Mouse (Mus musculus): ENCODE data around the gene Syt16. TPM values are rescaled to one million over a fixed set of nuclear protein-coding genes. Genes with fewer than 3 reads are reported as not detected.

Syt16 gene
- polyA plus RNA-seq, 1 experiment from 2014 or later = 1.3 TPM

DNA sequence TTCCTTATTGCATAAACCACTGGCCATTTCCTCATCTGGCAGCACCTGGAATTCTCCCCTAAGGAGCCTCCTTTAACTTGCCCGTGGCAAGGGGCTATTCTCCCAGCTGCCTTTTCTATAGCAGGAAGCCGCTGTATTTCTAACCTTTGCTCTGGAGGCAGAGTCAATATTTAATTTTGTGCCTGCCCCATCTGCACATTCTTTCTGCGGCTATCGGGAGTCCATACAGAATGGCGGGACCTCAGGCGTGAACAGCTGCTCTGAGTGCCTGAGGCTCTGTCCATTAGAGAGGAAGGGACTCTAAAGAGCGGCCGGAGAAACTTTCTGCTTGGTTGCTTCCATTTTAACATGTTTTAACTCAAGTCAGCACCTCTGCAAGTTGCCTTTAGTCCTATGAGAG is 89.6 kb downstream of the Syt16 start:
- no peaks in the 10 kb centered on the region for H3K27me3 ChIP-seq (replicated peaks)
- H3K4me3 ChIP-seq (replicated peaks) = no peak overlapping the region
- 0 out of 2 replicates have a peak, but pooled peaks cover 6% of the 10 kb centered on the region for H3K4me1 ChIP-seq (replicated peaks)
- no peak overlapping the region for H3K27ac ChIP-seq
- H3K9me3 ChIP-seq = no peaks in the 10 kb centered on the region
- no peak overlapping the region for H3K4me2 ChIP-seq (replicated peaks)
- WGBS = 46% methylated on average over 8 of the region's 8 CpGs
- no peaks in the 10 kb centered on the region for H3K36me3 ChIP-seq
- ATAC-seq = peak; percentile 82
- H3K9ac ChIP-seq = no peak overlapping the region

GRCm38 (mm10) chr12:74089342-74090131 is 92.1 kb downstream of the Syt16 start:
- H3K4me2 ChIP-seq (replicated peaks) = no peak overlapping the region
- ATAC-seq = peak; percentile 46; the same call in 1 of the 2 replicates
- H3K9me3 ChIP-seq = no peaks in the 10 kb centered on the region
- no peak overlapping the region for H3K4me3 ChIP-seq (replicated peaks)
- WGBS = 93% methylated on average over 1 of the region's 1 CpGs
- H3K27me3 ChIP-seq (replicated peaks) = no peaks in the 10 kb centered on the region
- no peak overlapping the region for H3K27ac ChIP-seq
- H3K36me3 ChIP-seq = no peaks in the 10 kb centered on the region
- 0 out of 2 replicates have a peak, but pooled peaks cover 6% of the 10 kb centered on the region for H3K4me1 ChIP-seq (replicated peaks)
- H3K9ac ChIP-seq = no peak overlapping the region

GRCm38 (mm10) chr12:74092546-74092945 is 95.1 kb downstream of the Syt16 start:
- Histone ChIP-seq H3K9me3 (no peaks in the 10 kb centered on the region), H3K4me1 (replicated peaks) (no peaks in the 10 kb centered on the region), H3K27me3 (replicated peaks) (no peaks in the 10 kb centered on the region), H3K9ac (no peak overlapping the region), H3K27ac (no peak overlapping the region), H3K4me2 (replicated peaks) (no peak overlapping the region), H3K36me3 (no peaks in the 10 kb centered on the region), H3K4me3 (replicated peaks) (no peak overlapping the region)
- WGBS = 65% methylated on average over 5 of the region's 5 CpGs
- ATAC-seq = no peak

DNA sequence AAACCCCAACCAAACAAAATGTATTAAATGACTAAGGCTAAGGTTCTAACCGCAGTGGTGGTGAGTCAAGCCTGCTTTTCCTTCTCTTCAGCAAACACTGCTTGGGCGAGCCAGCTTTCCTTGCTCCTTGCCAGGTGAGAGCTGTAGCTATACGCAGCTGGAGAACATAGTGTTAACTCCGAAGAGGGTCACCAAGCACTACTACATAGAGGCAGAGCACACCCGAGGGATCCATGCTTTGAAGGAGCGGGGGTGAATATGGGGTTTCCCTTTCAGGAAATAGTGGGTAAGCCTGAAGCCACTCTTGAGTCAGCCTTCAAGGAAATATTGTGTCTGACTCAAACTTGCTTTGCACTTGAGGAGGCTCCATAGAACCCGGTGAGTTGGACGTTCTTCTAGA is 95.6 kb downstream of the Syt16 start:
- H3K27ac ChIP-seq = no peak overlapping the region
- H3K27me3 ChIP-seq (replicated peaks) = no peaks in the 10 kb centered on the region
- H3K9me3 ChIP-seq = no peaks in the 10 kb centered on the region
- no peak overlapping the region for H3K4me2 ChIP-seq (replicated peaks)
- no peak overlapping the region for H3K9ac ChIP-seq
- 79% methylated on average over 8 of the region's 8 CpGs for WGBS
- no peaks in the 10 kb centered on the region for H3K36me3 ChIP-seq
- no peak for ATAC-seq
- H3K4me1 ChIP-seq (replicated peaks) = no peaks in the 10 kb centered on the region
- H3K4me3 ChIP-seq (replicated peaks) = no peak overlapping the region

DNA sequence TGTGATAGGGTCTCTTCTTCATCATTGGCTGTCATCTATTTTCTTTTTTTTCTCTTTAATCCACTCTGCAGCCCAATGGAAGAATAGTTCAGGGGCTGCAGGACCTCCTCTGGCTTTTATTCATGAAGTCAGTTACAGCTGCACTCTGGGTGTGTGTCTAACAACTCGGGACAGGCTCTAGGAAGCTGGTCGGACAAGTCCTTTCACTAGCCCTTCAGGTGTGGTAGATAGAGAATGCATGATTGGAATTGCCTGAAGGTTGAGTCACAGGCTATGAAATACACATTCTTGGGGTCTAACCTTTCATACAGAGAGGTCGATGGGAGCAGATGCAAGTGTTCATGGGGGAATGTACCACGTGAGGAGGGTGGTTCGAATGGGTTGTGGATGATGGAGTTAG is 97.2 kb downstream of the Syt16 start:
- Histone ChIP-seq H3K4me1 (replicated peaks) (no peaks in the 10 kb centered on the region), H3K9ac (no peak overlapping the region), H3K9me3 (no peaks in the 10 kb centered on the region), H3K27ac (no peak overlapping the region), H3K27me3 (replicated peaks) (no peaks in the 10 kb centered on the region), H3K4me2 (replicated peaks) (no peak overlapping the region), H3K4me3 (replicated peaks) (no peak overlapping the region), H3K36me3 (no peaks in the 10 kb centered on the region)
- no peak for ATAC-seq
- 69% methylated on average over 5 of the region's 5 CpGs for WGBS

DNA sequence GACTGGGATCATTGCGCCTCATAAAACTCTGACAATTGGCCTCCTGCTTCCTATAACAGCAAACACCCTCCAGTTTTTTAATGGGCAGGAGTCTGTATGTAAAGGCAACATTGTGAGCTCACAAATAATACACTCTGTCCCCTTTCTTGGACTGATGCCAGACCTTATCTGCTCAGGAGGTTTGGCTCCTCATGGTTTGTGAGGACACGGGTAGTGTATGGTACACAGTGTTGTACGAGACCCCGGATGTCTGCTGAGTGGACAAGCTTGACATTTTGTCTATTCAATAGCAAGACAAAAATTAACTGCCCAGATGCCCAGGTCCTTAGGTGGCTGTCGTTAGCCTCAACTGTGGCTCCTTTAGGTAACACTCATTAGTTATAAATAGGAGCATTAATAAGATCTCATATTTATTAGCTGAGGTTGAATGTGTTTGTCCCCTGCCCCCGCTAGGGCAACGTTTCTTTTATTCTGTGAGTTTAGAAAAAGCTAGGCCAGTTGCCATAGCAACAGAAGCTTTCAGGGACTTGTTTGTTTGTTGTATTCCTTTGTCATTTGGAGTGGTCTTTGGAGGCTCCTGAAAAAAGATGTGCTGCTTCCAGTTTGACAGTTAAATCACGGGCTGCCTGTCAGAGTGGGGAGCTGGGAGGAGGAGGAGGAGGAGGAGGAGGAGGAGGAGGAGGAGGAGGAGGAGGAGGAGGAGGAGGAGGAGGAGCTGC is 101.3 kb downstream of the Syt16 start:
- Histone ChIP-seq H3K9me3 (no peaks in the 10 kb centered on the region), H3K4me1 (replicated peaks) (no peaks in the 10 kb centered on the region), H3K9ac (no peak overlapping the region), H3K4me2 (replicated peaks) (no peak overlapping the region), H3K27ac (no peak overlapping the region), H3K27me3 (replicated peaks) (no peaks in the 10 kb centered on the region), H3K36me3 (no peaks in the 10 kb centered on the region), H3K4me3 (replicated peaks) (no peak overlapping the region)
- ATAC-seq = no peak
- WGBS = 68% methylated on average over 8 of the region's 8 CpGs

- Histone ChIP-seq H3K27ac (no peak overlapping the region), H3K4me2 (replicated peaks) (no peak overlapping the region), H3K9me3 (no peaks in the 10 kb centered on the region), H3K4me3 (replicated peaks) (no peak overlapping the region), H3K36me3 (no peaks in the 10 kb centered on the region), H3K4me1 (replicated peaks) (no peaks in the 10 kb centered on the region), H3K27me3 (replicated peaks) (no peaks in the 10 kb centered on the region), H3K9ac (no peak overlapping the region)
- ATAC-seq = no peak
- WGBS = 74% methylated on average over 6 of the region's 6 CpGs
Measured at GRCm38 (mm10) chr12:74105811-74106513, 108.5 kb downstream of the Syt16 start.

DNA sequence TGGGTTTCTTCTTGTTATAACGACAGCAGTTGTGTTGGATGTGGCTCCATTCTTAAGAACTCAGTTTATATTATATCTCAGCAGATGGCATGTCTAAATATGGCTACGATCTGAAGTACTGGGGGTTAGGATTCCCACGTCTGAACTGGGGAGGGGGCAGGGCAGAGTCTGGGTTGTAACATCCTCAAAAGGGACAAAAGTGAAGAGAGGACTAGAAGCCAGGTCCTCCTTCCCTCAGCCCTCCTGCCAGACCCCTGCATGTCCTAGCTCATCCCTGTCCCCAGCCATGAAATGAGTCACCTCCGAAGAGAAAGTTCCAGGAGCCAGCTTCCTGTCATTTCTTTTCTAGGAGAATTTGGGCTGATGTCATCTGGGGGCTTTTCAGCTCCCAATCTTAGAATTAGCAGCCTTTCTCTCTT is 111.2 kb downstream of the Syt16 start:
- H3K4me3 ChIP-seq (replicated peaks) = no peak overlapping the region
- H3K9ac ChIP-seq = no peak overlapping the region
- 42% methylated on average over 4 of the region's 4 CpGs for WGBS
- H3K9me3 ChIP-seq = no peaks in the 10 kb centered on the region
- no peaks in the 10 kb centered on the region for H3K27me3 ChIP-seq (replicated peaks)
- H3K4me1 ChIP-seq (replicated peaks) = no peaks in the 10 kb centered on the region
- H3K36me3 ChIP-seq = no peaks in the 10 kb centered on the region
- H3K27ac ChIP-seq = no peak overlapping the region
- ATAC-seq = no peak
- no peak overlapping the region for H3K4me2 ChIP-seq (replicated peaks)

- Histone ChIP-seq H3K9me3 (no peaks in the 10 kb centered on the region), H3K27ac (no peak overlapping the region), H3K36me3 (no peaks in the 10 kb centered on the region), H3K4me2 (replicated peaks) (no peak overlapping the region), H3K9ac (no peak overlapping the region), H3K27me3 (replicated peaks) (no peaks in the 10 kb centered on the region), H3K4me3 (replicated peaks) (no peak overlapping the region), H3K4me1 (replicated peaks) (no peaks in the 10 kb centered on the region)
- ATAC-seq = no peak
- WGBS = 85% methylated on average over 10 of the region's 10 CpGs
Measured at GRCm38 (mm10) chr12:74109462-74110068, 112.1 kb downstream of the Syt16 start.

DNA sequence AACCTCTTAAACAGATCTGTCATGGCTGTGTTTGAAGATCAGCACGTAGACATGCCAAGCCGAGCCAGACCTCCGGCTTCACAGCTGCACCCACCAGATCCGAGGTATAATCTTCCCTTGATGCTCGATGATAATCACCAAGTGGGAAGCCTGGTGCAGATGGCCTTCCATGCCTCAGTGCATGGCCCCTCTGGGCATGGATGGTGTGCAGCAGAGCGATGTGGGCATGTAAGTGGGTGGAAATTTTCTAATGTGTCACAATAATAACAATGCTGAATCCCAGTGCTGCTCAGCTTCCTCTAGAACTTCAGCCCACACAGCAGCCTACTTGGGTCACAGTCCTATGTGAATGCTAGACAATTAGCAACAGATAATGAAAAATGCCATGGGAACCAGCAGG is 119.4 kb downstream of the Syt16 start:
- Histone ChIP-seq H3K4me3 (replicated peaks) (no peak overlapping the region), H3K4me1 (replicated peaks) (no peaks in the 10 kb centered on the region), H3K27me3 (replicated peaks) (no peaks in the 10 kb centered on the region), H3K9ac (no peak overlapping the region), H3K4me2 (replicated peaks) (no peak overlapping the region), H3K9me3 (no peaks in the 10 kb centered on the region), H3K36me3 (no peaks in the 10 kb centered on the region), H3K27ac (no peak overlapping the region)
- ATAC-seq = no peak
- 83% methylated on average over 6 of the region's 6 CpGs for WGBS

DNA sequence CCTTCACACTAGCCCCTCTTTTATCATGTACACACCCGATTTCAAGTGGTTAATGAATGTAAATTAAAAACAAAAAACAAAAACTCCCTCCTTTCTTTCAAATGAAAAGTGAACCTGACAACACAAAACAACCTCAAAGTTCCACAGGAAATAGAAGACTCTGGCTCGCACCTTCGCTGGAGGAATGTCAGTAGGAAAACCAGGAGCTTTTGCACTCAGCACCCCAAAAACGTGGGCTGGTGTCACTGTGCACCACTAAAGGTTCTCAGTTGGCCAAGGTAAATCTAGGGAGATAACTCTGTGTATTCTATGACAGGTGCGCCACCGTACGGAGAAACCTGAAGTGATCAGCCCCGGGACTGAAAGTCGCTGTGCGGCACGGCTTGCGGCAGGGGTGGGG is 128.3 kb downstream of the Syt16 start:
- no peak overlapping the region for H3K4me2 ChIP-seq (replicated peaks)
- H3K27me3 ChIP-seq (replicated peaks) = no peaks in the 10 kb centered on the region
- H3K4me1 ChIP-seq (replicated peaks) = no peaks in the 10 kb centered on the region
- H3K9ac ChIP-seq = no peak overlapping the region
- no peak for ATAC-seq
- no peak overlapping the region for H3K4me3 ChIP-seq (replicated peaks)
- 85% methylated on average over 12 of the region's 12 CpGs for WGBS
- H3K9me3 ChIP-seq = no peaks in the 10 kb centered on the region
- H3K36me3 ChIP-seq = no peaks in the 10 kb centered on the region
- H3K27ac ChIP-seq = no peak overlapping the region

GRCm38 (mm10) chr12:74128229-74128628 is 130.8 kb downstream of the Syt16 start:
- H3K36me3 ChIP-seq = no peaks in the 10 kb centered on the region
- H3K9me3 ChIP-seq = no peaks in the 10 kb centered on the region
- ATAC-seq = no peak
- 64% methylated on average over 1 of the region's 1 CpGs for WGBS
- H3K27me3 ChIP-seq (replicated peaks) = no peaks in the 10 kb centered on the region
- H3K27ac ChIP-seq = no peak overlapping the region
- no peak overlapping the region for H3K4me3 ChIP-seq (replicated peaks)
- no peaks in the 10 kb centered on the region for H3K4me1 ChIP-seq (replicated peaks)
- H3K4me2 ChIP-seq (replicated peaks) = no peak overlapping the region
- no peak overlapping the region for H3K9ac ChIP-seq
